Mouse (Mus musculus) MEL (cell line): ENCODE data around the gene Als2cl. TPM values are rescaled to one million over a fixed set of nuclear protein-coding genes. Genes with fewer than 3 reads are reported as not detected.

Experiments
- DNase-seq: peaks from one replicate; pipeline ENCODE4 v3.0.0; 2011; ENCODE audit warnings: low read depth, low spot score
- H3K27ac ChIP-seq: 2 replicates; pipeline ENCODE4 v1.5.1; 2012; ENCODE audit warnings: low read depth, mild to moderate bottlenecking, control low read depth, low read length, moderate library complexity; ENCODE audit not compliant: control insufficient read depth
- H3K27me3 ChIP-seq, 2 experiments: fragments of 150-350 bp in 1 of 2; sonication (generic) in 1 of 2; 2 replicates each; pipeline ENCODE4 v1.6.1; 2012; ENCODE audit warnings: low read length in 2 of 2, mild to moderate bottlenecking in 2 of 2, improper control_type of control experiment in 1 of 2, moderate library complexity in 1 of 2; ENCODE audit not compliant: insufficient read depth in 2 of 2, control insufficient read depth in 1 of 2
- H3K36me3 ChIP-seq, 2 experiments: 2 replicates each; pipeline ENCODE4 v1.6.1; 2012 to 2014; ENCODE audit warnings: low read length in 2 of 2, improper control_type of control experiment in 1 of 2, inconsistent platforms in 1 of 2, mild to moderate bottlenecking in 1 of 2; ENCODE audit not compliant: insufficient read depth in 2 of 2, control insufficient read depth in 1 of 2
- H3K4me1 ChIP-seq, 2 experiments: fragments of 150-350 bp in 1 of 2; sonication (generic) in 1 of 2; 2 replicates each; pipeline ENCODE4 v1.6.1; 2012; ENCODE audit warnings: low read length in 2 of 2, improper control_type of control experiment in 1 of 2, mild to moderate bottlenecking in 1 of 2; ENCODE audit not compliant: insufficient read depth in 2 of 2, control insufficient read depth in 1 of 2
- H3K4me3 ChIP-seq, 2 experiments: fragments of 150-350 bp in 1 of 2; sonication (generic) in 1 of 2; 2 replicates each; pipeline ENCODE4 v1.5.1; 2012; ENCODE audit warnings: low read depth in 2 of 2, low read length in 2 of 2, mild to moderate bottlenecking in 2 of 2, moderate library complexity in 2 of 2, control low read depth in 1 of 2, improper control_type of control experiment in 1 of 2; ENCODE audit not compliant: control insufficient read depth in 1 of 2, insufficient read depth in 1 of 2
- H3K79me2 ChIP-seq: 2 replicates; pipeline ENCODE4 v1.6.1; 2012; ENCODE audit warnings: mild to moderate bottlenecking, low read length, moderate library complexity; ENCODE audit not compliant: control insufficient read depth, poor library complexity, insufficient read depth
- H3K9ac ChIP-seq: 2 replicates; pipeline ENCODE4 v1.6.1; 2012; ENCODE audit warnings: low read depth, mild to moderate bottlenecking, control low read depth, low read length, moderate library complexity; ENCODE audit not compliant: control insufficient read depth, poor library complexity, severe bottlenecking
- H3K9me3 ChIP-seq: fragments of 150-350 bp; sonication (generic); replicated peaks from 2 replicates; pipeline ENCODE4 v1.6.1; 2012; ENCODE audit warnings: mild to moderate bottlenecking, low read length, improper control_type of control experiment, moderate library complexity; ENCODE audit not compliant: insufficient read depth
- CHD2 ChIP-seq: IDR thresholded peaks from 2 replicates; pipeline ENCODE4 v1.6.1; 2011; ENCODE audit warnings: low read length, improper control_type of control experiment
- CTCF ChIP-seq, 3 experiments: IDR thresholded peaks in 2 of 3; conservative IDR thresholded peaks in 1 of 3; 2 replicates each; pipeline ENCODE4 v1.5.1; 2011 to 2012; ENCODE audit warnings: low read length in 3 of 3, low read depth in 2 of 3, mild to moderate bottlenecking in 2 of 3, improper control_type of control experiment in 1 of 3, inconsistent platforms in 1 of 3, mixed read lengths in 1 of 3, moderate library complexity in 1 of 3; ENCODE audit not compliant: control insufficient read depth in 1 of 3, insufficient read depth in 1 of 3, poor library complexity in 1 of 3, severe bottlenecking in 1 of 3
- E2F4 ChIP-seq: IDR thresholded peaks from 2 replicates; pipeline ENCODE4 v1.6.1; 2011; ENCODE audit warnings: low read depth, low read length, improper control_type of control experiment, borderline replicate concordance
- EP300 ChIP-seq, 2 experiments: IDR thresholded peaks; 2 replicates each; pipeline ENCODE4 v1.6.1; 2011; ENCODE audit warnings: improper control_type of control experiment in 2 of 2, low read length in 2 of 2, low read depth in 1 of 2, mild to moderate bottlenecking in 1 of 2
- ETS1 ChIP-seq: IDR thresholded peaks from 2 replicates; pipeline ENCODE4 v1.6.1; 2012; ENCODE audit warnings: low read depth, mild to moderate bottlenecking, inconsistent platforms, low read length, improper control_type of control experiment, moderate library complexity
- GABPA ChIP-seq: IDR thresholded peaks from 2 replicates; pipeline ENCODE4 v1.6.1; 2012; ENCODE audit warnings: low read depth, mild to moderate bottlenecking, inconsistent platforms, low read length, improper control_type of control experiment, moderate library complexity
- GATA1 ChIP-seq: IDR thresholded peaks from 2 replicates; pipeline ENCODE4 v1.6.1; 2011; ENCODE audit warnings: low read depth, low read length, improper control_type of control experiment
- HCFC1 ChIP-seq: IDR thresholded peaks from 2 replicates; pipeline ENCODE4 v1.6.1; 2012; ENCODE audit warnings: low read depth, mild to moderate bottlenecking, inconsistent platforms, low read length, improper control_type of control experiment, moderate library complexity
- MAFK ChIP-seq: IDR thresholded peaks from 2 replicates; pipeline ENCODE4 v1.6.1; 2011; ENCODE audit warnings: low read depth, mild to moderate bottlenecking, low read length, improper control_type of control experiment, borderline replicate concordance
- MAZ ChIP-seq: IDR thresholded peaks from 2 replicates; pipeline ENCODE4 v1.6.1; 2012; ENCODE audit warnings: low read depth, mild to moderate bottlenecking, inconsistent platforms, low read length, improper control_type of control experiment
- MEF2A ChIP-seq: IDR thresholded peaks from 2 replicates; pipeline ENCODE4 v1.6.1; 2014; ENCODE audit warnings: low read depth, mild to moderate bottlenecking, inconsistent platforms, low read length, improper control_type of control experiment; ENCODE audit not compliant: poor library complexity, insufficient replicate concordance, severe bottlenecking; ENCODE audit errors: extremely low read depth
- MXI1 ChIP-seq: IDR thresholded peaks from 2 replicates; pipeline ENCODE4 v1.6.1; 2011; ENCODE audit warnings: mild to moderate bottlenecking, low read depth, low read length, improper control_type of control experiment
- MYB ChIP-seq: IDR thresholded peaks from 2 replicates; pipeline ENCODE4 v1.6.1; 2011; ENCODE audit warnings: mild to moderate bottlenecking, low read depth, low read length, improper control_type of control experiment
- MYC ChIP-seq: IDR thresholded peaks from 2 replicates; pipeline ENCODE4 v1.6.1; 2011; ENCODE audit warnings: low read depth, mild to moderate bottlenecking, low read length, improper control_type of control experiment, moderate library complexity
- NELFE ChIP-seq: IDR thresholded peaks from 2 replicates; pipeline ENCODE4 v1.6.1; 2011; ENCODE audit warnings: low read depth, low read length, improper control_type of control experiment
- POLR2AphosphoS2 ChIP-seq: IDR thresholded peaks from 2 replicates; pipeline ENCODE4 v1.6.1; 2011; ENCODE audit warnings: low read length, improper control_type of control experiment
- POLR2AphosphoS5 ChIP-seq: IDR thresholded peaks from 2 replicates; pipeline ENCODE4 v1.6.1; 2012; ENCODE audit warnings: low read depth, borderline replicate concordance, mild to moderate bottlenecking, inconsistent platforms, low read length, moderate library complexity, mixed read lengths
- RAD21 ChIP-seq: IDR thresholded peaks from 2 replicates; pipeline ENCODE4 v1.6.1; 2011; ENCODE audit warnings: mild to moderate bottlenecking, low read depth, low read length, improper control_type of control experiment
- SIN3A ChIP-seq: IDR thresholded peaks from 2 replicates; pipeline ENCODE4 v1.6.1; 2012; ENCODE audit warnings: low read length, improper control_type of control experiment, inconsistent platforms
- SMC3 ChIP-seq: IDR thresholded peaks from 2 replicates; pipeline ENCODE4 v1.6.1; 2011; ENCODE audit warnings: low read depth, low read length, improper control_type of control experiment
- USF1 ChIP-seq: IDR thresholded peaks from 2 replicates; pipeline ENCODE4 v1.6.1; 2014; ENCODE audit warnings: low read depth, mild to moderate bottlenecking, inconsistent platforms, low read length, improper control_type of control experiment, moderate library complexity
- ZC3H11A ChIP-seq: IDR thresholded peaks from 2 replicates; pipeline ENCODE4 v1.6.1; 2012; ENCODE audit warnings: low read depth, mild to moderate bottlenecking, inconsistent platforms, low read length, improper control_type of control experiment
- ZMIZ1 ChIP-seq: IDR thresholded peaks from 2 replicates; pipeline ENCODE4 v1.6.1; 2012; ENCODE audit warnings: low read depth, mild to moderate bottlenecking, inconsistent platforms, low read length, improper control_type of control experiment, moderate library complexity
- polyA plus RNA-seq, 2 experiments: library from polyadenylated mRNA; stranded (reverse) in 1 of 2; unstranded in 1 of 2; fragments of >175 nt in 1 of 2; fragments of >200 nt in 1 of 2; gene quantifications; 2 replicates each; pipeline versions ENCODE4 v1.2.1 to v1.2.4; 2012; ENCODE audit warnings: low replicate concordance in 2 of 2, low read depth in 1 of 2; ENCODE audit not compliant: insufficient read length in 2 of 2, insufficient read depth in 1 of 2, missing spikeins in 1 of 2
- total RNA-seq: library from RNA; depleted of rRNA; stranded (reverse); fragments of 300-350 nt; gene quantifications from 2 replicates; pipeline ENCODE4 v1.2.3, GENCODE M21; 2012

Als2cl gene
- total and polyA plus RNA-seq, 3 experiments, result 0.21 TPM; not detected in 2

DNA sequence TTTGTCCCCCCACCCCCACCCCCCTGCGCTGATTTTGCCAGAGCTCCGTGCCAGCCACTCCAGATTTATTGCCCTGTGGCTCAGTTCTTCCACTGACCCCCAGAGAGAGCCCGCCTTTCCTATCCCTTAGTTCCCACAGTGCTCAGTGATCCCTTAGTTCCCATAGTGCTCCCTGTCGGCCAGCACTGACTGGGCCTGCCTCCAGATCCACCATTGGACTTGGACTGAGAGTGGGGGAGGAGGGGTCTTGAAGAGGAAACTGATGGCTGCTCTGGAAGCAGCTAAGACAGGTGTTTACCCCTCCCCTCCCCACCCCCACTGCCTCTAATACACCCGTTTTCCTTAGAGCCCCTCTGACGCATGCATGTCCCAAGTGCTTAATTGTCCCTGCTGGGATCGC is 16.3 kb downstream of the Als2cl start:
- Histone ChIP-seq H3K36me3 (no peaks in the 10 kb centered on the region), H3K4me1 (no peaks in the 10 kb centered on the region), H3K9ac (no peak overlapping the region), H3K4me3 (no peak overlapping the region), H3K79me2 (no peaks in the 10 kb centered on the region), H3K9me3 (no peaks in the 10 kb centered on the region), H3K27me3 (no peaks in the 10 kb centered on the region), H3K27ac (no peak overlapping the region)
- no peak for DNase-seq
- TF ChIP-seq RAD21 (no peak), ETS1 (no peak), EP300 (IDR thresholded peaks at IDR 0.05; ENCODE audit: low read depth in 1 of 2, low read length in 2 of 2) (no peak), POLR2AphosphoS2 (no peak), MAZ (no peak), HCFC1 (no peak), CTCF (IDR thresholded peaks at IDR 0.05 in 2 of 3, conservative IDR thresholded peaks at IDR 0.05 in 1 of 3; ENCODE audit: control insufficient read depth in 1 of 3, insufficient read depth in 1 of 3, low read depth in 2 of 3, low read length in 3 of 3, poor library complexity in 1 of 3, severe bottlenecking in 1 of 3) (no peak)

DNA sequence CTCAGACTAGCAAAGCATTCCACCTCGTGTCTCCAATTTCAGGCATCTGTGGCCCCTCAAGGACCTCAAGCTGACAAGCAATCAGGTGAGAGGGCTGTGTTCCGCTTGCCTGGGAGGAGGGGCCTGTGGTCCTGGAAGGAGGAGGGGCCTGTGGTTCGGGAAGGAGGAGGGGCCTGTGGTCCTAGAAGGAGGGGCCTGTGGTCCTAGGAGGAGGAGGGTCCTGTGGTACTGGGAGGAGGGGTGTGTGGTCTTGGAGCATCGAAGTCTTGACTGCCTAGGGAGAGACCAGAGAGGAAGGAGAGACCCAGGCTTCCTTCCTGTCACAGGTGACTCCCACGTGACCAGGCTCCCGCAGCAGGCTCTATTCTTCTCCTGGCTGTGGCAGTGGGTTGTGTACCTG is 16.9 kb downstream of the Als2cl start:
- Histone ChIP-seq H3K79me2 (no peaks in the 10 kb centered on the region), H3K4me3 (no peak overlapping the region), H3K36me3 (no peaks in the 10 kb centered on the region), H3K9ac (no peak overlapping the region), H3K9me3 (no peaks in the 10 kb centered on the region), H3K27me3 (no peaks in the 10 kb centered on the region), H3K4me1 (no peaks in the 10 kb centered on the region), H3K27ac (no peak overlapping the region)
- TF ChIP-seq SMC3 (no peak), ZMIZ1 (no peak), CHD2 (no peak), ETS1 (no peak), E2F4 (no peak), RAD21 (no peak), HCFC1 (no peak), GABPA (no peak), MXI1 (no peak), CTCF (IDR thresholded peaks at IDR 0.05 in 2 of 3, conservative IDR thresholded peaks at IDR 0.05 in 1 of 3; ENCODE audit: control insufficient read depth in 1 of 3, insufficient read depth in 1 of 3, low read depth in 2 of 3, low read length in 3 of 3, poor library complexity in 1 of 3, severe bottlenecking in 1 of 3) (no peak), NELFE (no peak), POLR2AphosphoS5 (no peak), SIN3A (no peak), USF1 (no peak), MAFK (no peak), MYB (no peak), ZC3H11A (no peak), MEF2A (no peak), MYC (no peak), GATA1 (no peak)
- no peak for DNase-seq
